Mouse (Mus musculus): ENCODE measurements around the gene Rps27l. TPM values are rescaled to one million over a fixed set of nuclear protein-coding genes. Genes with fewer than 3 reads are reported as not detected.

Rps27l gene
- total RNA-seq, 1 experiment from 2014 or later = 100 TPM

Other genes starting within 250 kb of the Rps27l start
- 1.9 and 2.4 TPM in 2 replicates for gene Car12, start 232.4 kb upstream of the Rps27l start, total RNA-seq (2017)
- 3.1 and 5.8 TPM in 2 replicates for gene Aph1b, start 150.6 kb upstream of the Rps27l start, total RNA-seq (2017)
- 0.38 TPM in 1 of 2 replicates, not detected in the other for gene Gm10647, start 149.0 kb upstream of the Rps27l start, total RNA-seq (2017)
- gene Aph1c, start 111.4 kb upstream of the Rps27l start, total RNA-seq (2017) = 1.4 and 5.5 TPM in 2 replicates
- 99.3 and 118 TPM in 2 replicates for gene Rab8b, start 26.4 kb upstream of the Rps27l start, total RNA-seq (2017)
- 17.9 and 23.8 TPM in 2 replicates for gene Lactb, start 29.4 kb downstream of the Rps27l start, total RNA-seq (2017)
- 91.2 and 92.2 TPM in 2 replicates for gene Tpm1, start 103.3 kb downstream of the Rps27l start, total RNA-seq (2017)